Mouse (Mus musculus) lung, adult 2 months (tissue): ENCODE data around the gene Kdr.

Experiments used
- CTCF ChIP-seq: fragments of 200-500 bp; IDR thresholded peaks from 2 replicates; pipeline ENCODE4 v1.5.1; 2011; ENCODE audit warnings: mild to moderate bottlenecking, low read length, control low read depth; ENCODE audit not compliant: insufficient read depth
- POLR2A ChIP-seq: fragments of 200-500 bp; IDR thresholded peaks from 2 replicates; pipeline ENCODE4 v1.6.1; 2011; ENCODE audit warnings: low read depth, mild to moderate bottlenecking, control low read depth, low read length, borderline replicate concordance; ENCODE audit errors: extremely low read depth

- TF ChIP-seq CTCF, result no peak
- no peak for TF ChIP-seq POLR2A
These were observed 60.1 kb downstream of the Kdr start for GRCm38 (mm10) chr5:75918139-75918538.
